Mouse (Mus musculus): ENCODE results near the gene Calr3. TPM values are rescaled to one million over a fixed set of nuclear protein-coding genes. Genes with fewer than 3 reads are reported as not detected.

The Calr3 gene
- total and polyA plus RNA-seq, 3 experiments, result 0.17 to 3.9 (median 3.9) TPM

Small RNAs within 50 kb of the gene (microRNA-seq; reads per million reads assigned to microRNA genes)
- gene Mir7068, result 1.3 to 2.1 reads per million in 2 experiments

Other genes starting within 250 kb of the Calr3 start
- not detected for gene Cib3, start 231.0 kb downstream of the Calr3 start, total RNA-seq (2021)
- gene Cib3, start 231.0 kb downstream of the Calr3 start, polyA plus RNA-seq (2012; rRNA removed), result 0.07 TPM in 1 of 2 replicates, not detected in the other
- gene Gm11034, start 230.2 kb downstream of the Calr3 start, total RNA-seq (2021), result not detected
- gene Gm11034, start 230.2 kb downstream of the Calr3 start, polyA plus RNA-seq (2012; rRNA removed), result not detected in 2 replicates
- gene Fam32a, start 224.1 kb downstream of the Calr3 start, total RNA-seq (2021), result 10 to 100 TPM; 58.6 to 63.8 TPM
- 21.0 and 23.3 TPM in 2 replicates for gene Fam32a, start 224.1 kb downstream of the Calr3 start, polyA plus RNA-seq (2012; rRNA removed)
- 10 to 100 TPM; 66.3 to 67.8 TPM for gene Ap1m1, start 203.9 kb downstream of the Calr3 start, total RNA-seq (2021)
- 62.1 and 75.1 TPM in 2 replicates for gene Ap1m1, start 203.9 kb downstream of the Calr3 start, polyA plus RNA-seq (2012; rRNA removed)
- 10 to 100 TPM in 1 of 2 experiments, 1 to 10 TPM in 1; 6.4 to 17.1 TPM for gene Gm10282, start 138.6 kb downstream of the Calr3 start, total RNA-seq (2021)
- 0.10 and 0.33 TPM in 2 replicates for gene Gm10282, start 138.6 kb downstream of the Calr3 start, polyA plus RNA-seq (2012; rRNA removed)
- 10 to 100 TPM; 34.4 to 53.0 TPM for gene Klf2, start 124.8 kb downstream of the Calr3 start, total RNA-seq (2021)
- 94.5 and 128 TPM in 2 replicates for gene Klf2, start 124.8 kb downstream of the Calr3 start, polyA plus RNA-seq (2012; rRNA removed)
- 10 to 100 TPM; 38.2 to 59.8 TPM for gene Eps15l1, start 22.4 kb downstream of the Calr3 start, total RNA-seq (2021)
- 23.0 and 25.2 TPM in 2 replicates for gene Eps15l1, start 22.4 kb downstream of the Calr3 start, polyA plus RNA-seq (2012; rRNA removed)
- 1 to 10 TPM; 9.6 to 10.0 TPM for gene 1700030K09Rik, start within 50 bp of the Calr3 start, total RNA-seq (2021)
- 5.9 and 6.1 TPM in 2 replicates for gene 1700030K09Rik, start within 50 bp of the Calr3 start, polyA plus RNA-seq (2012; rRNA removed)
- gene Cherp, start 31.4 kb upstream of the Calr3 start, total RNA-seq (2021), result 10 to 100 TPM; 66.3 to 71.0 TPM
- gene Cherp, start 31.4 kb upstream of the Calr3 start, polyA plus RNA-seq (2012; rRNA removed), result 63.8 and 77.3 TPM in 2 replicates
- 10 to 100 TPM; 34.4 to 49.8 TPM for gene Slc35e1, start 48.7 kb upstream of the Calr3 start, total RNA-seq (2021)
- gene Slc35e1, start 48.7 kb upstream of the Calr3 start, polyA plus RNA-seq (2012; rRNA removed), result 69.7 and 80.0 TPM in 2 replicates
- 1 to 10 TPM; 8.6 to 9.5 TPM for gene Med26, start 104.4 kb upstream of the Calr3 start, total RNA-seq (2021)
- 16.4 and 17.1 TPM in 2 replicates for gene Med26, start 104.4 kb upstream of the Calr3 start, polyA plus RNA-seq (2012; rRNA removed)
- 100 to 1,000 TPM; 102 to 142 TPM for gene Smim7, start 127.2 kb upstream of the Calr3 start, total RNA-seq (2021)
- 27.7 and 31.6 TPM in 2 replicates for gene Smim7, start 127.2 kb upstream of the Calr3 start, polyA plus RNA-seq (2012; rRNA removed)
- 1 to 10 TPM; 6.4 to 7.8 TPM for gene Tmem38a, start 128.2 kb upstream of the Calr3 start, total RNA-seq (2021)
- gene Tmem38a, start 128.2 kb upstream of the Calr3 start, polyA plus RNA-seq (2012; rRNA removed), result 10.9 and 13.6 TPM in 2 replicates
- under 1 TPM; 0.14 to 0.28 TPM for gene Nwd1, start 202.8 kb upstream of the Calr3 start, total RNA-seq (2021)
- gene Nwd1, start 202.8 kb upstream of the Calr3 start, polyA plus RNA-seq (2012; rRNA removed), result 0.06 and 0.13 TPM in 2 replicates

Measured in adrenal gland, adult 2 months (tissue).